Mouse (Mus musculus): ENCODE results near the gene Creb5. TPM values are rescaled to one million over a fixed set of nuclear protein-coding genes. Genes with fewer than 3 reads are reported as not detected.

Gene Creb5
- total and polyA plus RNA-seq, 2 experiments from 2014 or later = 3.1 to 4.4 TPM

DNA sequence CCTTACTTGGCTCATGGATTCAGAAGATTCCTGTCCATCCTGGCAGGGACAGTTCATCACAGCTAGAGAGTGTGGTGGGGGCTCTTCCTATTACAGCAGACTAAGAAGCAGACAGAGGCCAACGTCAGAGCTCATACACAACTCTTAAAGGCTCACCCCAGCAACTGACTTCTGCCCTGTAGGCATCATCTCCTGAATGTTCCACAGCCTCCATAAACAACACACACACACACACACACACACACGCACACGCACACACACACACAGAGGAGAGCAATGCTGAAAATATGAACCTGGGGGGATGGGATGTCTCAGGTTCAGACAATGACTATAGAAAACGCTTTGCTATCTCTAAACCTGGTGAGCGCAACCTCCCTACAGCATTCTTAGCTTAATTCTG lies 208.6 kb downstream of the Creb5 start:
- TF ChIP-seq CTCF (IDR thresholded peaks at IDR 0.05; ENCODE audit: low read depth) = no peak
- H3K36me3 ChIP-seq (ENCODE audit: insufficient read depth, low read length) = no peaks in the 10 kb centered on the region
- H3K9me3 ChIP-seq (ENCODE audit: low read length) = no peaks in the 10 kb centered on the region
- H3K4me3 ChIP-seq (ENCODE audit: low read length) = no peak overlapping the region
- no peak overlapping the region for H3K9ac ChIP-seq (replicated peaks; ENCODE audit: low read length)
- ATAC-seq (no peak), DNase-seq (ENCODE audit: low spot score) (no peak)
- no peaks in the 10 kb centered on the region for H3K4me1 ChIP-seq (ENCODE audit: insufficient read depth, low read length)
- no peak overlapping the region for H3K27ac ChIP-seq
- no peaks in the 10 kb centered on the region for H3K27me3 ChIP-seq (ENCODE audit: insufficient read depth, low read length)
- no peak overlapping the region for H3K4me2 ChIP-seq (ENCODE audit: low read depth, low read length)
- WGBS = 85% methylated on average over 5 of the region's 5 CpGs

DNA sequence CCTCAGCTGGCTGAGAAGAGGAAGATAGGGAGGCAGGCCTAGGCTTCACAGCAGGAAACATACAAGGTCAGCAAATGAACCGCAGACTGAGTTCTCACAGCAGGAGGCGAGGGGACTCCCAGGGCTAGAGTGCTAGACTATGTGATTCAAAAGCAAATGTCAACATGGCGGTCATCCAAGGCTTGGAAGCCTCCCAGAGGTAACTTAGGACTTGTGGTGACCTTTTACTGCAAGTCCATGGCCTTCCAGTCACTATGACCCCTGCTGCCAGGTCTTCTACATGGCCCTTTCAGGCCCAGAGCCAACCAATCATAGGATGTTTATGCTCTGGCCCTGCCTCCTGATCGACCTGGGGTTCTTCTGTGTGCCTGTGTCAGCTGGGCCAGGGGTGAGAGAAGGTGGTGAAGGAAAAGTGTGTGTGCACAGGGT lies 209.3 kb downstream of the Creb5 start:
- 53% methylated on average over 4 of the region's 4 CpGs for WGBS
- ATAC-seq = no peak
- H3K4me3 ChIP-seq (ENCODE audit: low read length) = no peak overlapping the region
- TF ChIP-seq CTCF (IDR thresholded peaks at IDR 0.05; ENCODE audit: low read depth) = no peak
- H3K27me3 ChIP-seq (ENCODE audit: insufficient read depth, low read length) = no peaks in the 10 kb centered on the region
- H3K9me3 ChIP-seq (ENCODE audit: low read length) = no peaks in the 10 kb centered on the region
- no peaks in the 10 kb centered on the region for H3K4me1 ChIP-seq (ENCODE audit: insufficient read depth, low read length)
- no peak overlapping the region for H3K4me2 ChIP-seq (ENCODE audit: low read depth, low read length)
- no peak overlapping the region for H3K9ac ChIP-seq (replicated peaks; ENCODE audit: low read length)
- no peak overlapping the region for H3K27ac ChIP-seq
- H3K36me3 ChIP-seq (ENCODE audit: insufficient read depth, low read length) = no peaks in the 10 kb centered on the region
- no peak for DNase-seq (ENCODE audit: low spot score)

DNA sequence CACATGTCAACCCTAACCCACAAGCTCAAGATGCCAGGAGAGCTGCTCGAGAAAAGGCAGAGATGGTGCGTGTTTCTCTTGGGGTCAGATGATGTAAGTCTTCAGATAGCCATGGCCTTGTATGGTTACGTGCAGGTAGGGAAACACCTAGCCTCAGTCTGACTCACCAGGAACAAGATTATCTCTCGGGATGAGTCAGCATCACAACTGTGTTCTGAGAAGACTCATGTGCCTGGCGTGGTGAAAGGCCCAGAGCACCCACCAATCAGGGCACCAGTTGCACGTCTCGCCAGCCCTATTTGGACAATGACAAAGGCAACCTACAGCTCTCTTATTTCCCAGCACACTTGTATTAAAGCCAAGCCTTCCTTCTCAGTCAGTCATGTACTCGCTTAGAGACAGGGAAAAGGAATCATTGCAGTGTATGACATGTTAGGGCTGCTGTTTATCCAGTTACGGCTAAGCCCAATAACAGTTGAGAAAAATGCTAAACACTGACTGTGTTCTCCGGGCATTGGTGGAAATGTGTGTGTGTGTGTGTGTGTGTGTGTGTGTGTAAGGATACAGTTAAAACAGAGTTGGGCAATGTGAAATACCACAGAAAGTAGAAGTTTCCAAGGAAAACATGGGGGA lies 210.9 kb downstream of the Creb5 start:
- H3K36me3 ChIP-seq (ENCODE audit: insufficient read depth, low read length) = no peaks in the 10 kb centered on the region
- ATAC-seq = no peak
- WGBS = 87% methylated on average over 10 of the region's 10 CpGs
- no peak overlapping the region for H3K9ac ChIP-seq (replicated peaks; ENCODE audit: low read length)
- H3K27ac ChIP-seq = no peak overlapping the region
- DNase-seq (ENCODE audit: low spot score) = no peak
- H3K27me3 ChIP-seq (ENCODE audit: insufficient read depth, low read length) = no peaks in the 10 kb centered on the region
- TF ChIP-seq CTCF (IDR thresholded peaks at IDR 0.05; ENCODE audit: low read depth) = no peak
- H3K4me3 ChIP-seq (ENCODE audit: low read length) = no peak overlapping the region
- no peak overlapping the region for H3K4me2 ChIP-seq (ENCODE audit: low read depth, low read length)
- no peaks in the 10 kb centered on the region for H3K4me1 ChIP-seq (ENCODE audit: insufficient read depth, low read length)
- no peaks in the 10 kb centered on the region for H3K9me3 ChIP-seq (ENCODE audit: low read length)

DNA sequence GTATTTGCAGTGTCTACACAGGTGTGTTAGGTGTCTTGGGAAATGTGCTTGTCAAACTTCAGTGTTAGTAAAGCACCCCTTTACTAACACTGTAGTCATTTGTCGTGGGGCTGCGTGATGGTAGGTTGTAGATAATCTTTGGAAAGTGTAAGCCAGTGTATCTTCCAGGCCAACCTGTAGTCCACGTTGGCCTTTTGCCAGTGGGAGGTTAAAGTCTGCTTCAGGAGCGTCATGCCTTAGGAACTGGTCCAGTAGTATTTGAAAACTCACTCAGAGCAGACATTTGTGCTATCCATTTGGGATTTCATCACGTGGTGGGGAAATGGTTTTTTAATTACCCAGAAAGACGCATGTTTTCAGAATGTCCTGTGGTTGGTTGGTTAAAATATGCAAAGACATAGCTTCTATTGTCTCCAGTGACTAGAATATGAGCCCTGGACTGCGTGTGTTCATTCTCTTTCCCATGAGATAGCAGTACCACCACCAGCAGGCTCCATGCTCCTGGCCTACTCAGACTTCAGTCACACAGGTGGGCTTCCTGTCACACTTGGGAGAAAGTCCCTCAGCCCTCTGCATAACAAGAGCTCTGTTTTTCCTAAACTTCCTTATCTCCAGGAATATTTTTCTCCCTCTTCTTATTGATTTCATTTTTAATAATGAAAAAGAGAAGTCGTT lies 212.7 kb downstream of the Creb5 start:
- no peak overlapping the region for H3K27ac ChIP-seq
- WGBS = 78% methylated on average over 8 of the region's 8 CpGs
- no peaks in the 10 kb centered on the region for H3K36me3 ChIP-seq (ENCODE audit: insufficient read depth, low read length)
- H3K4me3 ChIP-seq (ENCODE audit: low read length) = no peak overlapping the region
- TF ChIP-seq CTCF (IDR thresholded peaks at IDR 0.05; ENCODE audit: low read depth) = no peak
- ATAC-seq (no peak), DNase-seq (ENCODE audit: low spot score) (no peak)
- no peaks in the 10 kb centered on the region for H3K27me3 ChIP-seq (ENCODE audit: insufficient read depth, low read length)
- H3K4me2 ChIP-seq (ENCODE audit: low read depth, low read length) = no peak overlapping the region
- no peaks in the 10 kb centered on the region for H3K4me1 ChIP-seq (ENCODE audit: insufficient read depth, low read length)
- H3K9ac ChIP-seq (replicated peaks; ENCODE audit: low read length) = no peak overlapping the region
- no peaks in the 10 kb centered on the region for H3K9me3 ChIP-seq (ENCODE audit: low read length)

DNA sequence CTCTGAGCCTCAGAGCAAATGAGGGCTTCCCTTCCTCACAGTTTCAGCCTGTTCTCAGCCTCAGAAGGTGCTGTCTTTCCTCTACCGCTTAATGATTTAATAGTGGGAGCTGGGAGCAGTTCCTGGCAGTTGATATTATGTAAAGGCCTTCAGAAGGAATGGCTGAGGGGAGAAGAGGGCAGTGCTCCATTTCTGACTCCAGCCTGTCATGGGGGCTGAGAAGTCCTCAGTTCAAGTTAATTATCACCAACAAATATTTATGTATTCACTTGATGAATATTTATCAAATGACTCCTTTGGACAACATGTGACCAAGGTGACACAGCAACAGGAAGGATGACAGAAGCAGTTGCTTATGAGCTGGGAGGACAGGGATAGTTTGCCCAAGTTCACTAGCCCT lies 214.2 kb downstream of the Creb5 start:
- H3K4me1 ChIP-seq (ENCODE audit: insufficient read depth, low read length) = no peaks in the 10 kb centered on the region
- H3K9ac ChIP-seq (replicated peaks; ENCODE audit: low read length) = no peak overlapping the region
- H3K27ac ChIP-seq = no peak overlapping the region
- no peak overlapping the region for H3K4me3 ChIP-seq (ENCODE audit: low read length)
- no peak for ATAC-seq
- DNase-seq (ENCODE audit: low spot score) = no peak
- 83% methylated on average over 1 of the region's 1 CpGs for WGBS
- no peaks in the 10 kb centered on the region for H3K9me3 ChIP-seq (ENCODE audit: low read length)
- H3K27me3 ChIP-seq (ENCODE audit: insufficient read depth, low read length) = no peaks in the 10 kb centered on the region
- H3K36me3 ChIP-seq (ENCODE audit: insufficient read depth, low read length) = no peaks in the 10 kb centered on the region
- no peak for TF ChIP-seq CTCF (IDR thresholded peaks at IDR 0.05; ENCODE audit: low read depth)
- no peak overlapping the region for H3K4me2 ChIP-seq (ENCODE audit: low read depth, low read length)

DNA sequence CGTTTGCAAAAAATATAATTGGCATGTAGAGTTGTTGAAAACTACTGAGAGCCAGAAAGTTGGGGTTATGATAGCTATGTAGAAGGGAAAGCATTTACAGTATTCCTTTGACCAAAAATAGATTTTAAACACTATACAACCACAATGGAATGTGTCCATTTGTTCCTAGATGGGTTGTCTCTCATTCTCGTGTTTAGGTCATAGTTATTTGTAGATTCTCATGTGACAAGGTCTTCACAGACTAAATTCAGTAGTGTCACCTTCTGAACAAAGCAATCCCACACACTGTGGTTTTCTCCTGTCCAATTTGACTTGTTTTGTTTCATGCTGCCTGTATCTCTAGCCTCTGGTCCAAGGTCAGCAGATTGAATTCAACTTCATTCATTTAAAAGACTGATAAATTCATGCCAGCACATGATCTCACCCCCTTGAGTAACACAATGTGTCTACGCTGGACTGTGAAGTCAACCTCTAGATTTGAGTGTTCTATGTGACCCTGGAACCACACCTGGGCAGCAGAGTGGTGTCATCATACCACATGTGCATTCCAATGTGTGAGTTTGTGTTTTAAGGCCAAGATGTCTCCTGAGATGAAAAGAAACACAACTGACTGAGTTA lies 220.0 kb downstream of the Creb5 start:
- H3K27me3 ChIP-seq (ENCODE audit: insufficient read depth, low read length) = no peaks in the 10 kb centered on the region
- 91% methylated on average over 3 of the region's 3 CpGs for WGBS
- ATAC-seq = no peak

More for the DNA sequence above, 220.0 kb downstream of the Creb5 start:
- no peaks in the 10 kb centered on the region for H3K36me3 ChIP-seq (ENCODE audit: insufficient read depth, low read length)
- no peaks in the 10 kb centered on the region for H3K4me1 ChIP-seq (ENCODE audit: insufficient read depth, low read length)
- H3K9ac ChIP-seq (replicated peaks; ENCODE audit: low read length) = no peak overlapping the region
- H3K9me3 ChIP-seq (ENCODE audit: low read length) = no peaks in the 10 kb centered on the region
- H3K4me2 ChIP-seq (ENCODE audit: low read depth, low read length) = no peak overlapping the region
- no peak for DNase-seq (ENCODE audit: low spot score)
- H3K27ac ChIP-seq = no peak overlapping the region
- no peak overlapping the region for H3K4me3 ChIP-seq (ENCODE audit: low read length)
- TF ChIP-seq CTCF (IDR thresholded peaks at IDR 0.05; ENCODE audit: low read depth) = no peak

Data from hindbrain, postnatal 0 days (tissue).